Mouse (Mus musculus) neural tube, embryonic 11.5 days (tissue): Measurements from ENCODE around the gene Gtf2e1. TPM values are rescaled to one million over a fixed set of nuclear protein-coding genes. Genes with fewer than 3 reads are reported as not detected.

Source experiments
- ATAC-seq: fragments of 200-750 bp; cut with Nextera tagmentation; 2 replicates; pipeline ENCODE4 v1.8.0; 2017; ENCODE audit warnings: moderate number of reproducible peaks, mild to moderate bottlenecking, moderate TSS enrichment, moderate library complexity; ENCODE audit not compliant: insufficient read depth, low FRiP score, low TSS enrichment
- DNase-seq: peaks from one replicate; pipeline ENCODE4 v3.0.0-alpha.2; 2015; ENCODE audit warnings: low spot score
- H3K27ac ChIP-seq: fragments of 300-500 bp; sonication (generic); 2 replicates; pipeline ENCODE4 v1.5.1; 2014; ENCODE audit warnings: low read depth, mild to moderate bottlenecking, low read length
- H3K27me3 ChIP-seq: fragments of 300-500 bp; sonication (generic); 2 replicates; pipeline ENCODE4 v1.6.1; 2014; ENCODE audit warnings: mild to moderate bottlenecking, low read length, mixed read lengths; ENCODE audit not compliant: control insufficient read depth, insufficient read depth
- H3K36me3 ChIP-seq: fragments of 300-500 bp; sonication (generic); 2 replicates; pipeline ENCODE4 v1.6.1; 2014; ENCODE audit warnings: mild to moderate bottlenecking, low read length, moderate library complexity, mixed read lengths; ENCODE audit not compliant: control insufficient read depth, insufficient read depth
- H3K4me1 ChIP-seq: fragments of 300-500 bp; sonication (generic); 2 replicates; pipeline ENCODE4 v1.6.1; 2014; ENCODE audit warnings: low read length, mixed read lengths; ENCODE audit not compliant: control insufficient read depth, insufficient read depth
- H3K4me2 ChIP-seq: fragments of 300-500 bp; sonication (generic); 2 replicates; pipeline ENCODE4 v1.6.1; 2014; ENCODE audit warnings: low read depth, mild to moderate bottlenecking, moderate library complexity
- H3K4me3 ChIP-seq: fragments of 300-500 bp; sonication (generic); 2 replicates; pipeline ENCODE4 v1.5.1; 2014; ENCODE audit warnings: low read depth, low read length
- H3K9ac ChIP-seq: fragments of 300-500 bp; sonication (generic); 2 replicates; pipeline ENCODE4 v1.6.1; 2014; ENCODE audit warnings: mild to moderate bottlenecking, low read length
- H3K9me3 ChIP-seq: fragments of 300-500 bp; sonication (generic); 2 replicates; pipeline ENCODE4 v1.6.1; 2016; ENCODE audit warnings: low read length; ENCODE audit not compliant: control insufficient read depth
- whole genome bisulfite sequencing: fragments of 180-500 bp; shearing (Covaris S2); extraction: QIAGEN DNeasy Blood & Tissue Kit; methylation state at CpG from one replicate; pipeline ENCODE4 v1.1.7; 2014; 5-methylcytosine and 5-hydroxymethylcytosine counted together
- polyA plus RNA-seq: library from polyadenylated mRNA; unstranded; fragments of >200 nt; fragmentation: Nextera tagmentation; extraction: Ambion mirVana; gene quantifications from 2 replicates; pipeline ENCODE4 v1.2.1, GENCODE M21; 2014

Gene Gtf2e1
- polyA plus RNA-seq: 47.3 and 55.3 TPM in 2 replicates

GRCm38 (mm10) chr16:37539611-37540580, at the start of gene Gtf2e1, which contains the start of gene Rabl3:
Gene Gtf2e1 (minus strand): TSS chr16:37539789.
Gene Rabl3 (plus strand): TSS chr16:37539885.
- no peaks in the 10 kb centered on the region for H3K9me3 ChIP-seq
- H3K9ac ChIP-seq: peak within 1 kb of the TSS; percentile 91
- no peaks in the 10 kb centered on the region; the same call in none of the 2 replicates for H3K36me3 ChIP-seq
- H3K4me2 ChIP-seq: peak within 1 kb of the TSS; percentile 68
- DNase-seq (peak; percentile 97), ATAC-seq (peak; percentile 98)
- 2% methylated on average over 41 of the region's 41 CpGs for WGBS
- H3K4me1 ChIP-seq: peaks cover 6% of the 10 kb centered on the region
- H3K4me3 ChIP-seq: peak within 1 kb of the TSS; percentile 74
- peak within 1 kb of the TSS; percentile 42 for H3K27ac ChIP-seq
- H3K27me3 ChIP-seq: no peaks in the 10 kb centered on the region

- Histone ChIP-seq H3K27me3 (no peaks in the 10 kb centered on the region), H3K9me3 (no peaks in the 10 kb centered on the region), H3K9ac (peak overlapping the region; percentile 39; the same call in 1 of the 2 replicates), H3K4me1 (0 out of 2 replicates have a peak, but pooled peaks cover 3% of the 10 kb centered on the region), H3K36me3 (no peaks in the 10 kb centered on the region), H3K4me3 (no peak overlapping the region), H3K4me2 (peak overlapping the region; percentile 42), H3K27ac (peak overlapping the region; percentile 95)
- peak; percentile 15 for DNase-seq
- WGBS: 58% methylated on average over 8 of the region's 8 CpGs
- peak; percentile 51 for ATAC-seq
These were observed 45.6 kb upstream of the Gtf2e1 start for GRCm38 (mm10) chr16:37585129-37585563.

GRCm38 (mm10) chr16:37584218-37585035, 44.8 kb upstream of the Gtf2e1 start:
- H3K9ac ChIP-seq: peak overlapping the region; percentile 39
- peak overlapping the region; percentile 95 for H3K27ac ChIP-seq
- no peaks in the 10 kb centered on the region for H3K9me3 ChIP-seq
- WGBS: 3% methylated on average over 25 of the region's 25 CpGs
- DNase-seq (peak; percentile 84), ATAC-seq (peak; percentile 84)
- H3K4me2 ChIP-seq: peak overlapping the region; percentile 42
- peak overlapping the region; percentile 19; the same call in 1 of the 2 replicates for H3K4me3 ChIP-seq
- H3K36me3 ChIP-seq: no peaks in the 10 kb centered on the region
- H3K27me3 ChIP-seq: no peaks in the 10 kb centered on the region
- H3K4me1 ChIP-seq: 0 out of 2 replicates have a peak, but pooled peaks cover 3% of the 10 kb centered on the region

- 46% methylated on average over 6 of the region's 6 CpGs for WGBS
- Histone ChIP-seq H3K4me2 (peak overlapping the region; percentile 42), H3K27ac (peak overlapping the region; percentile 95), H3K9ac (peak overlapping the region; percentile 39), H3K4me3 (no peak overlapping the region; the same call in 1 of the 2 replicates), H3K9me3 (no peaks in the 10 kb centered on the region), H3K27me3 (no peaks in the 10 kb centered on the region), H3K4me1 (0 out of 2 replicates have a peak, but pooled peaks cover 3% of the 10 kb centered on the region), H3K36me3 (no peaks in the 10 kb centered on the region)
- ATAC-seq (no peak), DNase-seq (no peak)
These were observed 44.2 kb upstream of the Gtf2e1 start for GRCm38 (mm10) chr16:37583801-37584200.

GRCm38 (mm10) chr16:37583306-37583705, 43.7 kb upstream of the Gtf2e1 start:
- Histone ChIP-seq H3K27ac (no peak overlapping the region), H3K27me3 (no peaks in the 10 kb centered on the region), H3K4me3 (no peak overlapping the region), H3K4me1 (0 out of 2 replicates have a peak, but pooled peaks cover 3% of the 10 kb centered on the region), H3K9ac (no peak overlapping the region), H3K9me3 (no peaks in the 10 kb centered on the region), H3K36me3 (no peaks in the 10 kb centered on the region), H3K4me2 (no peak overlapping the region)
- ATAC-seq (no peak), DNase-seq (no peak)
- 86% methylated on average over 3 of the region's 3 CpGs for WGBS

- ATAC-seq (no peak), DNase-seq (no peak)
- no peaks in the 10 kb centered on the region for H3K27me3 ChIP-seq
- WGBS: 70% methylated on average over 3 of the region's 3 CpGs
- no peaks in the 10 kb centered on the region for H3K9me3 ChIP-seq
- H3K4me3 ChIP-seq: no peak overlapping the region
- H3K36me3 ChIP-seq: no peaks in the 10 kb centered on the region
- no peak overlapping the region for H3K4me2 ChIP-seq
- H3K27ac ChIP-seq: no peak overlapping the region
- no peak overlapping the region for H3K9ac ChIP-seq
- 0 out of 2 replicates have a peak, but pooled peaks cover 3% of the 10 kb centered on the region for H3K4me1 ChIP-seq
These were observed 42.3 kb upstream of the Gtf2e1 start for GRCm38 (mm10) chr16:37581901-37582300.

- no peak for ATAC-seq
- no peak overlapping the region for H3K9ac ChIP-seq
- 0 out of 2 replicates have a peak, but pooled peaks cover 3% of the 10 kb centered on the region for H3K4me1 ChIP-seq
- H3K27me3 ChIP-seq: no peaks in the 10 kb centered on the region
- H3K4me2 ChIP-seq: no peak overlapping the region
- H3K4me3 ChIP-seq: no peak overlapping the region
- 89% methylated on average over 4 of the region's 4 CpGs for WGBS
- no peaks in the 10 kb centered on the region for H3K36me3 ChIP-seq
- no peak overlapping the region for H3K27ac ChIP-seq
- no peak for DNase-seq
- H3K9me3 ChIP-seq: no peaks in the 10 kb centered on the region
These were observed 41.1 kb upstream of the Gtf2e1 start for GRCm38 (mm10) chr16:37580651-37581050.

- Histone ChIP-seq H3K9ac (no peak within 1 kb of the TSS), H3K9me3 (no peaks in the 10 kb centered on the region), H3K27ac (no peak within 1 kb of the TSS), H3K36me3 (no peaks in the 10 kb centered on the region), H3K4me2 (no peak within 1 kb of the TSS), H3K4me3 (no peak within 1 kb of the TSS), H3K4me1 (0 out of 2 replicates have a peak, but pooled peaks cover 3% of the 10 kb centered on the region), H3K27me3 (no peaks in the 10 kb centered on the region)
- no peak for DNase-seq
- 73% methylated on average over 4 of the region's 4 CpGs for WGBS
- ATAC-seq: no peak
These were observed 40.4 kb upstream of the Gtf2e1 start, which contains the start of gene Hgd for GRCm38 (mm10) chr16:37579994-37580393. Gene Hgd (plus strand): TSS chr16:37580153.
